Mouse (Mus musculus) midbrain, embryonic 10.5 days (tissue): ENCODE measurements around the gene Il6st. TPM values are rescaled to one million over a fixed set of nuclear protein-coding genes. Genes with fewer than 3 reads are reported as not detected.

Experiments used
- DNase-seq: peaks from one replicate; pipeline ENCODE4 v3.0.0-alpha.2; 2017; ENCODE audit warnings: low spot score
- H3K27ac ChIP-seq: fragments of 300-500 bp; sonication (generic); replicated peaks from 2 replicates; pipeline ENCODE4 v1.5.1; 2016; ENCODE audit warnings: mild to moderate bottlenecking
- H3K27me3 ChIP-seq: fragments of 300-500 bp; sonication (generic); 2 replicates; pipeline ENCODE4 v1.6.1; 2016; ENCODE audit warnings: low read depth, mild to moderate bottlenecking; ENCODE audit not compliant: poor library complexity, severe bottlenecking
- H3K36me3 ChIP-seq: fragments of 300-500 bp; sonication (generic); 2 replicates; pipeline ENCODE4 v1.6.1; 2016; ENCODE audit warnings: mild to moderate bottlenecking, moderate library complexity
- H3K4me1 ChIP-seq: fragments of 300-500 bp; sonication (generic); 2 replicates; pipeline ENCODE4 v1.6.1; 2016
- H3K4me3 ChIP-seq: fragments of 300-500 bp; sonication (generic); 2 replicates; pipeline ENCODE4 v1.5.1; 2016; ENCODE audit warnings: mild to moderate bottlenecking, moderate library complexity
- H3K9me3 ChIP-seq: fragments of 300-500 bp; sonication (generic); replicated peaks from 2 replicates; pipeline ENCODE4 v1.6.1; 2016; ENCODE audit warnings: mild to moderate bottlenecking
- WGBS: fragments of 180-500 bp; shearing (Covaris S2); methylation state at CpG from one replicate; pipeline ENCODE4 v1.1.7; 2016; 5-methylcytosine and 5-hydroxymethylcytosine counted together
- polyA plus RNA-seq: library from polyadenylated mRNA; unstranded; fragments of >200 nt; fragmentation: Nextera tagmentation; extraction: Ambion mirVana; gene quantifications from 2 replicates; pipeline ENCODE4 v1.2.1, GENCODE M21; 2016

Gene Il6st
- polyA plus RNA-seq, 1 experiment from 2014 or later, result 21.6 TPM

GRCm38 (mm10) chr13:112433271-112433670 is 30.6 kb upstream of the Il6st start:
- Histone ChIP-seq H3K27ac (no peak overlapping the region), H3K36me3 (no peaks in the 10 kb centered on the region), H3K4me1 (no peaks in the 10 kb centered on the region), H3K27me3 (no peaks in the 10 kb centered on the region), H3K9me3 (no peaks in the 10 kb centered on the region), H3K4me3 (no peak overlapping the region)
- no peak for DNase-seq
- 70% methylated on average over 5 of the region's 5 CpGs for WGBS

GRCm38 (mm10) chr13:112435241-112436075 is 28.4 kb upstream of the Il6st start:
- 84% methylated on average over 8 of the region's 8 CpGs for WGBS
- Histone ChIP-seq H3K4me1 (peaks cover 17% of the 10 kb centered on the region), H3K36me3 (no peaks in the 10 kb centered on the region), H3K4me3 (no peak overlapping the region), H3K9me3 (no peaks in the 10 kb centered on the region), H3K27me3 (no peaks in the 10 kb centered on the region), H3K27ac (no peak overlapping the region)
- DNase-seq, result no peak

- Histone ChIP-seq H3K27me3 (no peaks in the 10 kb centered on the region), H3K27ac (no peak overlapping the region), H3K36me3 (no peaks in the 10 kb centered on the region), H3K4me1 (peaks cover 22% of the 10 kb centered on the region), H3K4me3 (no peak overlapping the region), H3K9me3 (no peaks in the 10 kb centered on the region)
- DNase-seq, result no peak
- WGBS, result 91% methylated on average over 7 of the region's 7 CpGs
These were observed 27.6 kb upstream of the Il6st start for GRCm38 (mm10) chr13:112436288-112436687.

- no peak for DNase-seq
- no peak overlapping the region for H3K27ac ChIP-seq
- H3K27me3 ChIP-seq, result no peaks in the 10 kb centered on the region
- no peaks in the 10 kb centered on the region for H3K36me3 ChIP-seq
- H3K9me3 ChIP-seq, result no peaks in the 10 kb centered on the region
- WGBS, result 95% methylated on average over 21 of the region's 21 CpGs
- no peak overlapping the region for H3K4me3 ChIP-seq
- peaks cover 22% of the 10 kb centered on the region for H3K4me1 ChIP-seq
These were observed 25.6 kb upstream of the Il6st start for GRCm38 (mm10) chr13:112438001-112438868.

GRCm38 (mm10) chr13:112439105-112439818 is 24.6 kb upstream of the Il6st start:
- H3K9me3 ChIP-seq, result no peaks in the 10 kb centered on the region
- peak overlapping the region; percentile 37; the same call in 1 of the 2 replicates for H3K4me3 ChIP-seq
- peaks cover 22% of the 10 kb centered on the region for H3K4me1 ChIP-seq
- WGBS, result 43% methylated on average over 15 of the region's 15 CpGs
- H3K36me3 ChIP-seq, result no peaks in the 10 kb centered on the region
- no peaks in the 10 kb centered on the region for H3K27me3 ChIP-seq
- H3K27ac ChIP-seq, result peak overlapping the region; percentile 63
- DNase-seq, result peak; percentile 30

GRCm38 (mm10) chr13:112439917-112440361 is 23.9 kb upstream of the Il6st start:
- Histone ChIP-seq H3K27me3 (no peaks in the 10 kb centered on the region), H3K4me3 (peak overlapping the region; percentile 37; the same call in 1 of the 2 replicates), H3K4me1 (peaks cover 22% of the 10 kb centered on the region), H3K9me3 (no peaks in the 10 kb centered on the region), H3K27ac (peak overlapping the region; percentile 63), H3K36me3 (no peaks in the 10 kb centered on the region)
- WGBS, result 15% methylated on average over 9 of the region's 9 CpGs
- peak; percentile 81 for DNase-seq

- Histone ChIP-seq H3K27me3 (no peaks in the 10 kb centered on the region), H3K36me3 (no peaks in the 10 kb centered on the region), H3K4me3 (no peak overlapping the region), H3K9me3 (no peaks in the 10 kb centered on the region), H3K4me1 (peaks cover 22% of the 10 kb centered on the region), H3K27ac (no peak overlapping the region; the same call in 1 of the 2 replicates)
- no peak for DNase-seq
- 62% methylated on average over 8 of the region's 8 CpGs for WGBS
These were observed 23.2 kb upstream of the Il6st start for GRCm38 (mm10) chr13:112440668-112441067.

GRCm38 (mm10) chr13:112442867-112443529 is 20.9 kb upstream of the Il6st start:
- 91% methylated on average over 7 of the region's 7 CpGs for WGBS
- H3K4me1 ChIP-seq, result peaks cover 22% of the 10 kb centered on the region
- no peak overlapping the region for H3K4me3 ChIP-seq
- H3K9me3 ChIP-seq, result no peaks in the 10 kb centered on the region
- no peak for DNase-seq
- no peaks in the 10 kb centered on the region for H3K36me3 ChIP-seq
- H3K27ac ChIP-seq, result no peak overlapping the region
- H3K27me3 ChIP-seq, result no peaks in the 10 kb centered on the region

GRCm38 (mm10) chr13:112447108-112447665 is 16.7 kb upstream of the Il6st start:
- H3K4me1 ChIP-seq, result no peaks in the 10 kb centered on the region
- DNase-seq, result no peak
- 81% methylated on average over 8 of the region's 8 CpGs for WGBS
- H3K27ac ChIP-seq, result no peak overlapping the region
- 0 out of 2 replicates have a peak, but pooled peaks cover 3% of the 10 kb centered on the region for H3K9me3 ChIP-seq
- H3K4me3 ChIP-seq, result no peak overlapping the region
- H3K36me3 ChIP-seq, result no peaks in the 10 kb centered on the region
- no peaks in the 10 kb centered on the region for H3K27me3 ChIP-seq

- H3K4me1 ChIP-seq, result no peaks in the 10 kb centered on the region
- no peak for DNase-seq
- no peak overlapping the region for H3K4me3 ChIP-seq
- WGBS, result 89% methylated on average over 3 of the region's 3 CpGs
- 0 out of 2 replicates have a peak, but pooled peaks cover 3% of the 10 kb centered on the region for H3K9me3 ChIP-seq
- no peak overlapping the region for H3K27ac ChIP-seq
- no peaks in the 10 kb centered on the region for H3K36me3 ChIP-seq
- H3K27me3 ChIP-seq, result no peaks in the 10 kb centered on the region
These were observed 13.7 kb upstream of the Il6st start for GRCm38 (mm10) chr13:112450210-112450609.

- WGBS, result 90% methylated on average over 6 of the region's 6 CpGs
- 0 out of 2 replicates have a peak, but pooled peaks cover 3% of the 10 kb centered on the region for H3K27me3 ChIP-seq
These were observed 6.5 kb upstream of the Il6st start for GRCm38 (mm10) chr13:112457366-112457765.

More at GRCm38 (mm10) chr13:112457366-112457765, 6.5 kb upstream of the Il6st start:
- Histone ChIP-seq H3K36me3 (no peaks in the 10 kb centered on the region), H3K4me3 (no peak overlapping the region), H3K9me3 (no peaks in the 10 kb centered on the region), H3K27ac (no peak overlapping the region), H3K4me1 (no peaks in the 10 kb centered on the region)
- no peak for DNase-seq
